ENCODE assay signal across 7 mouse cellular contexts in genomic region chr11:120990951-120991526, GRCm38 (mm10). TPM values are rescaled to one million over a fixed set of nuclear protein-coding genes. Genes with fewer than 3 reads are reported as not detected.
DNase-seq lines count a peak whose midpoint lies in the region; ATAC-seq lines count a peak whose summit lies in the region.

Gene Csnk1d, minus strand, starts transcription at chr11:120991330.

- peak within 1 kb of the TSS; percentile 94 for H3K27ac ChIP-seq in intestine, embryonic 16.5 days (ENCODE audit: low read length)
- peak within 1 kb of the TSS; percentile 94 for H3K27ac ChIP-seq in midbrain, embryonic 11.5 days (ENCODE audit: low read depth, low read length)

- H3K4me3 ChIP-seq in intestine, embryonic 16.5 days (ENCODE audit: low read length): peak within 1 kb of the TSS; percentile 97
- H3K4me3 ChIP-seq in midbrain, embryonic 11.5 days (ENCODE audit: low read depth, low read length): peak within 1 kb of the TSS; percentile 80

- peak within 1 kb of the TSS; percentile 100 for H3K9ac ChIP-seq in intestine, embryonic 16.5 days (ENCODE audit: low read depth, low read length)
- peak within 1 kb of the TSS; percentile 100 for H3K9ac ChIP-seq in midbrain, embryonic 11.5 days (ENCODE audit: low read length)

- H3K36me3 ChIP-seq in intestine, embryonic 16.5 days (ENCODE audit: control insufficient read depth, insufficient read depth, low read length): no peaks in the 10 kb centered on the region
- H3K36me3 ChIP-seq in midbrain, embryonic 11.5 days (ENCODE audit: control insufficient read depth, insufficient read depth, low read length): no peaks in the 10 kb centered on the region; the same call in 1 of the 2 replicates

- intact Hi-C loops in left cerebral cortex, postnatal 36 days (cut with DNase I): no loop called here

- H3K9me3 ChIP-seq in intestine, embryonic 16.5 days (ENCODE audit: control insufficient read depth, low read length): no peaks in the 10 kb centered on the region
- no peaks in the 10 kb centered on the region for H3K9me3 ChIP-seq in midbrain, embryonic 11.5 days (ENCODE audit: control insufficient read depth, low read length)

- H3K4me2 ChIP-seq in intestine, embryonic 16.5 days (ENCODE audit: low read depth, low read length): peak within 1 kb of the TSS; percentile 91
- peak within 1 kb of the TSS; percentile 95 for H3K4me2 ChIP-seq in midbrain, embryonic 11.5 days

- ATAC-seq in intestine, embryonic 16.5 days: peak; percentile 85
- peak; percentile 88 for ATAC-seq in midbrain, embryonic 11.5 days (ENCODE audit: low FRiP score)

- WGBS in intestine, embryonic 16.5 days: under 1% methylated on average over 59 of the region's 59 CpGs
- under 1% methylated on average over 50 of the region's 59 CpGs for WGBS in midbrain, embryonic 11.5 days

- no peaks in the 10 kb centered on the region for H3K27me3 ChIP-seq in intestine, embryonic 16.5 days (replicated peaks; ENCODE audit: control insufficient read depth, insufficient read depth, low read length)
- no peaks in the 10 kb centered on the region for H3K27me3 ChIP-seq in midbrain, embryonic 11.5 days (ENCODE audit: control insufficient read depth, insufficient read depth, low read length)

- peaks cover 37% of the 10 kb centered on the region for H3K4me1 ChIP-seq in intestine, embryonic 16.5 days (ENCODE audit: control insufficient read depth, insufficient read depth, low read length)
- H3K4me1 ChIP-seq in midbrain, embryonic 11.5 days (ENCODE audit: control insufficient read depth, insufficient read depth, low read length): peaks cover 21% of the 10 kb centered on the region

- peak; percentile 99 for DNase-seq in adrenal gland, adult 2 months
- DNase-seq in embryo, embryonic 11.5 days (ENCODE audit: low read depth, low spot score): peak; percentile 91
- peak; percentile 99 to 100 for DNase-seq in gastrocnemius, postnatal 4 days (ENCODE audit: low spot score in 2 of 2)
- peak; percentile 98 to 99 for DNase-seq in left cerebral cortex, postnatal 36 days (ENCODE audit: low spot score in 2 of 2)
- DNase-seq in midbrain, embryonic 11.5 days (ENCODE audit: low spot score, missing footprints): peak; percentile 100
- DNase-seq in skeletal muscle tissue, adult 2 months (ENCODE audit: low read depth, low spot score): peak; percentile 95

RNA-seq across cellular contexts. Expression of gene Csnk1d, which starts in this region (rescaled TPM):
- 100 to 1,000 TPM; 114 to 126 TPM for total RNA-seq in adrenal gland, adult 2 months (2021)
- 39.8 and 48.7 TPM in 2 replicates for polyA plus RNA-seq in adrenal gland, adult 2 months (2012; rRNA removed)
- 100 to 1,000 TPM in 1 of 2 experiments, 10 to 100 TPM in 1; 85.4 to 111 TPM for total RNA-seq in gastrocnemius, postnatal 4 days (2021)
- 93.9 and 97.7 TPM in 2 replicates for polyA plus RNA-seq in intestine, embryonic 16.5 days (2015; fragmentation: Nextera tagmentation; extraction: Ambion mirVana)
- total RNA-seq in left cerebral cortex, postnatal 36 days (2021): 100 to 1,000 TPM; 113 to 115 TPM
- polyA plus RNA-seq in midbrain, embryonic 11.5 days (2014; fragmentation: Nextera tagmentation; extraction: Ambion mirVana): 60.9 and 71.3 TPM in 2 replicates

Comparison
In these comparisons a context has a peak if more than half of its experiments do, and no peak if none do; other contexts are left out.
1. Peak in every context shown above with its lines: DNase-seq, ATAC-seq, H3K4me3 ChIP-seq and H3K27ac ChIP-seq.